ENCODE assay signal across 13 mouse cellular contexts in genomic region chr17:46273803-46274236, GRCm38 (mm10). TPM values are rescaled to one million over a fixed set of nuclear protein-coding genes. Genes with fewer than 3 reads are reported as not detected.
DNase-seq lines count a peak whose midpoint lies in the region; ATAC-seq lines count a peak whose summit lies in the region.
"Had no signal": no experiment of that assay in that cellular context is flagged by ENCODE, and none has a peak within 500 bp of the region (broad histone marks: within the 10 kb centered on the region; RNA-seq: fewer than 3 reads in every experiment).

No protein-coding gene starts in this region.

- no peak for DNase-seq in heart, postnatal 14 days
- peak; percentile 85 for DNase-seq in 3134 (ENCODE audit: extremely low read depth, insufficient read length, low spot score)
- peak; percentile 92 for DNase-seq in NIH3T3 (ENCODE audit: low read depth)
- DNase-seq in fibroblast of lung, adult 2 months (ENCODE audit: low read depth) = peak; percentile 86
- no peak for DNase-seq in B cell, adult 2 months
- no peak for DNase-seq in layer of hippocampus, postnatal 10 days (ENCODE audit: low spot score in 2 of 2)
- DNase-seq in kidney, postnatal 4 days = no peak
- DNase-seq: kidney, adult 11 months; lung, embryonic 14.5 days; thymus, adult 18-20 months had no signal

- H3K4me1 ChIP-seq in heart, embryonic 11.5 days (ENCODE audit: control insufficient read depth, insufficient read depth, low read length) = peaks cover 21% of the 10 kb centered on the region
- H3K4me1 ChIP-seq: neural tube, embryonic 12.5 days had no signal

- peak overlapping the region; percentile 46; the same call in 1 of the 2 replicates for H3K27ac ChIP-seq in heart, embryonic 11.5 days (ENCODE audit: low read depth, low read length)
- H3K27ac ChIP-seq: neural tube, embryonic 12.5 days had no signal

- H3K9me3 ChIP-seq in heart, embryonic 11.5 days (replicated peaks; ENCODE audit: control insufficient read depth, low read length) = no peaks in the 10 kb centered on the region
- H3K9me3 ChIP-seq: neural tube, embryonic 12.5 days had no signal

- intact Hi-C loops in heart, postnatal 14 days (cut with DNase I) = no loop called here

- H3K4me2 ChIP-seq in heart, embryonic 11.5 days = no peak overlapping the region
- H3K4me2 ChIP-seq: lung, embryonic 14.5 days; neural tube, embryonic 12.5 days had no signal

- no peak overlapping the region for H3K4me3 ChIP-seq in heart, embryonic 11.5 days (ENCODE audit: low read depth, low read length)
- H3K4me3 ChIP-seq: neural tube, embryonic 12.5 days had no signal

- H3K36me3 ChIP-seq in heart, embryonic 11.5 days (ENCODE audit: control insufficient read depth, insufficient read depth, low read length) = peaks cover 2% of the 10 kb centered on the region; the same call in 1 of the 2 replicates

- no peak for ATAC-seq in heart, embryonic 11.5 days (replicated peaks; ENCODE audit: insufficient number of reproducible peaks, low FRiP score, low TSS enrichment)
- ATAC-seq: forebrain, embryonic 16.5 days had no signal

- H3K27me3 ChIP-seq in heart, embryonic 11.5 days (ENCODE audit: control insufficient read depth, insufficient read depth, low read length) = no peaks in the 10 kb centered on the region
- H3K27me3 ChIP-seq: neural tube, embryonic 12.5 days had no signal

- whole genome bisulfite sequencing in heart, embryonic 11.5 days (ENCODE audit: insufficient replicate concordance) = 54% methylated on average over 1 of the region's 1 CpGs

- no peak overlapping the region for H3K9ac ChIP-seq in heart, embryonic 11.5 days (ENCODE audit: low read depth, low read length)
- H3K9ac ChIP-seq: lung, embryonic 14.5 days; neural tube, embryonic 12.5 days had no signal

RNA-seq across cellular contexts. Expression of gene Tjap1, which starts 9.0 kb away (rescaled TPM):
- polyA plus RNA-seq in heart, embryonic 11.5 days (2014; fragmentation: Nextera tagmentation; extraction: Ambion mirVana) = 36.8 and 37.0 TPM in 2 replicates
- total RNA-seq in heart, postnatal 14 days (2021) = 10 to 100 TPM; 40.6 to 42.9 TPM
- 10 to 100 TPM; 39.0 to 41.0 TPM for total RNA-seq in layer of hippocampus, postnatal 10 days (2021)

RNA-seq across cellular contexts. Expression of gene Lrrc73, which starts 20.5 kb away (rescaled TPM):
- 0.70 and 0.79 TPM in 2 replicates for polyA plus RNA-seq in heart, embryonic 11.5 days (2014; fragmentation: Nextera tagmentation; extraction: Ambion mirVana)
- total RNA-seq in heart, postnatal 14 days (2021) = under 1 TPM; 0.50 to 0.85 TPM
- total RNA-seq in layer of hippocampus, postnatal 10 days (2021) = 10 to 100 TPM; 88.1 to 93.6 TPM

RNA-seq across cellular contexts. Expression of gene Dlk2, which starts 23.4 kb away (rescaled TPM):
- polyA plus RNA-seq in heart, embryonic 11.5 days (2014; fragmentation: Nextera tagmentation; extraction: Ambion mirVana) = 0.27 TPM in 1 of 2 replicates, not detected in the other
- total RNA-seq in heart, postnatal 14 days (2021) = under 1 TPM; 0.68 to 0.84 TPM
- total RNA-seq in layer of hippocampus, postnatal 10 days (2021) = 10 to 100 TPM; 44.4 to 52.4 TPM

RNA-seq across cellular contexts. Expression of gene Yipf3, which starts 25.9 kb away (rescaled TPM):
- polyA plus RNA-seq in heart, embryonic 11.5 days (2014; fragmentation: Nextera tagmentation; extraction: Ambion mirVana) = 77.8 and 83.0 TPM in 2 replicates
- 10 to 100 TPM; 72.4 to 77.7 TPM for total RNA-seq in heart, postnatal 14 days (2021)
- total RNA-seq in layer of hippocampus, postnatal 10 days (2021) = 10 to 100 TPM; 68.7 to 70.3 TPM

RNA-seq across cellular contexts. Expression of gene Polr1c, which starts 26.0 kb away (rescaled TPM):
- polyA plus RNA-seq in heart, embryonic 11.5 days (2014; fragmentation: Nextera tagmentation; extraction: Ambion mirVana) = 56.0 and 56.1 TPM in 2 replicates
- 10 to 100 TPM; 19.1 to 27.3 TPM for total RNA-seq in heart, postnatal 14 days (2021)
- total RNA-seq in layer of hippocampus, postnatal 10 days (2021) = 10 to 100 TPM; 37.2 to 40.1 TPM

Comparison
In these comparisons a context has a peak if more than half of its experiments do, and no peak if none do; other contexts are left out.
1. DNase-seq: peak in 3134 (single experiment), NIH3T3 (single experiment) and fibroblast of lung, adult 2 months (single experiment); none in heart, postnatal 14 days (0 of 2), B cell, adult 2 months (0 of 2), layer of hippocampus, postnatal 10 days (0 of 2) and kidney, postnatal 4 days (0 of 2).
2. RNA of gene Lrrc73, which starts 20.5 kb away (total RNA-seq): 88.1 to 93.6 TPM in layer of hippocampus, postnatal 10 days; 0.50 to 0.85 TPM in heart, postnatal 14 days; every median in the first group is over 10 times any median in the second.
3. RNA of gene Dlk2, which starts 23.4 kb away (total RNA-seq): 44.4 to 52.4 TPM in layer of hippocampus, postnatal 10 days; 0.68 to 0.84 TPM in heart, postnatal 14 days; every median in the first group is over 10 times any median in the second.